Mouse (Mus musculus) liver, embryonic 11.5 days (tissue): Measurements from ENCODE around the gene Foxj2. TPM values are rescaled to one million over a fixed set of nuclear protein-coding genes. Genes with fewer than 3 reads are reported as not detected.
A peak's percentile ranks its signal among the peaks of the same experiment; 100 is the strongest.

ENCODE experiments used
- ATAC-seq: fragments of 200-750 bp; cut with Nextera tagmentation; replicated peaks from 2 replicates; pipeline ENCODE4 v1.8.0; 2017; ENCODE audit warnings: moderate number of reproducible peaks, mild to moderate bottlenecking, moderate TSS enrichment, moderate library complexity; ENCODE audit not compliant: low FRiP score
- DNase-seq: peaks from one replicate; pipeline ENCODE4 v3.0.0-alpha.2; 2017; ENCODE audit warnings: low spot score
- H3K27ac ChIP-seq: fragments of 300-500 bp; sonication (generic); 2 replicates; pipeline ENCODE4 v1.5.1; 2014; ENCODE audit warnings: mild to moderate bottlenecking, low read depth, low read length, control low read depth
- H3K27me3 ChIP-seq: fragments of 300-500 bp; sonication (generic); replicated peaks from 2 replicates; pipeline ENCODE4 v1.6.1; 2014; ENCODE audit warnings: low read length, mixed read lengths; ENCODE audit not compliant: control insufficient read depth, insufficient read depth
- H3K36me3 ChIP-seq: fragments of 300-500 bp; sonication (generic); 2 replicates; pipeline ENCODE4 v1.6.1; 2014; ENCODE audit warnings: mild to moderate bottlenecking, low read length, moderate library complexity, mixed read lengths; ENCODE audit not compliant: control insufficient read depth, insufficient read depth
- H3K4me1 ChIP-seq: fragments of 300-500 bp; sonication (generic); replicated peaks from 2 replicates; pipeline ENCODE4 v1.6.1; 2014; ENCODE audit warnings: low read length, mixed read lengths; ENCODE audit not compliant: control insufficient read depth, insufficient read depth
- H3K4me2 ChIP-seq: fragments of 300-500 bp; sonication (generic); 2 replicates; pipeline ENCODE4 v1.6.1; 2014; ENCODE audit warnings: mild to moderate bottlenecking, control low read depth, moderate library complexity
- H3K4me3 ChIP-seq: fragments of 300-500 bp; sonication (generic); 2 replicates; pipeline ENCODE4 v1.5.1; 2014; ENCODE audit warnings: low read depth, low read length, control low read depth
- H3K9ac ChIP-seq: fragments of 300-500 bp; sonication (generic); 2 replicates; pipeline ENCODE4 v1.6.1; 2014; ENCODE audit warnings: low read depth, low read length, control low read depth
- H3K9me3 ChIP-seq: fragments of 300-500 bp; sonication (generic); 2 replicates; pipeline ENCODE4 v1.6.1; 2016; ENCODE audit warnings: low read length, inconsistent platforms, mixed read lengths; ENCODE audit not compliant: control insufficient read depth
- whole genome bisulfite sequencing: fragments of 180-500 bp; shearing (Covaris S2); extraction: QIAGEN DNeasy Blood & Tissue Kit; methylation state at CpG from one replicate; pipeline ENCODE4 v1.1.7; 2014; 5-methylcytosine and 5-hydroxymethylcytosine counted together
- polyA plus RNA-seq: library from polyadenylated mRNA; unstranded; fragments of >200 nt; fragmentation: Nextera tagmentation; extraction: Ambion mirVana; gene quantifications from 2 replicates; pipeline ENCODE4 v1.2.1, GENCODE M21; 2014

Gene Foxj2
- polyA plus RNA-seq, 1 experiment from 2014 or later = 4.0 TPM

DNA sequence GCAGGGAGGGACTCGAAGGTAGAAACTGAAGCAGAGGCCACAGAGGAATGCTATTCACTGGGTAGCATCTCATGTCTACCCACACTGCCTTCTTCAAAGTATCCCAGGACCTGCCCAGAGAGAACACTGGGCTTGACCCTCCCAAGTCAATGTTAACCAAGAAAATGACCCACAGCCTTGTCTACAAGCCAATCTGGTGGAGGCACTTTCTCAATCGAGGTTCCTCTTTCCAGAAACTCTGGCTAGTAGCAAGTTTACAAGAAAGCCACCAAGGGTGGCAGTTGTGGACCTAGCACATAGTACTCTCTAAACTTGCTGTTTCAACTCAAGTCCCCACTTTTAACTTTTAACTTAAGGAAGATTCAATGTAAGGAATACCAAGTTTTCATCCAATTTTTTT is 33.0 kb downstream of the Foxj2 start:
- Histone ChIP-seq H3K27me3 (no peaks in the 10 kb centered on the region), H3K4me3 (no peak overlapping the region), H3K4me1 (no peaks in the 10 kb centered on the region; the same call in 1 of the 2 replicates), H3K9me3 (no peaks in the 10 kb centered on the region), H3K27ac (no peak overlapping the region), H3K36me3 (no peaks in the 10 kb centered on the region), H3K9ac (no peak overlapping the region), H3K4me2 (no peak overlapping the region)
- 53% methylated on average over 2 of the region's 2 CpGs for WGBS
- no peak for DNase-seq
- ATAC-seq = no peak

DNA sequence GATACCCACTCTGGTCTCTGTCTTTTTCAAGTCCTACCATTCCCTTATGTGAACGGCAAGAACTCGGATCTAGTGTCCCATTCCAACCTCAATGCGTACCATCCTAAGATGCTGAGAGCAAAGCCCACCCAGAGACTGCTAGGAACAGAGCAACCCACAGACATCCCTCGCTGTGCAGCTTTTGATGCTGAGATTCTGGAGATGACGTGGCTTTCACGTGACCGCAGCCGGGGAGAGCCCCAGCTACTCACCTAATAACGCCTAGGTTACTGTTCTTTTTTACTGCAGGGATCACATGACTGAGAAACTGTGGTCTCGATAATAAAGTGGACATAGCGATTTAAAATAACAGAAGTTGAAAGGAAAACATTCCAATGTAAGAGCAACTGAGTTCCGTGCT is 34.8 kb downstream of the Foxj2 start:
- no peaks in the 10 kb centered on the region for H3K36me3 ChIP-seq
- 81% methylated on average over 12 of the region's 12 CpGs for WGBS
- DNase-seq (no peak), ATAC-seq (no peak)
- no peaks in the 10 kb centered on the region for H3K27me3 ChIP-seq
- H3K4me1 ChIP-seq = no peaks in the 10 kb centered on the region; the same call in 1 of the 2 replicates
- no peak overlapping the region for H3K4me3 ChIP-seq
- no peak overlapping the region for H3K9ac ChIP-seq
- H3K9me3 ChIP-seq = no peaks in the 10 kb centered on the region
- H3K4me2 ChIP-seq = no peak overlapping the region
- no peak overlapping the region for H3K27ac ChIP-seq

DNA sequence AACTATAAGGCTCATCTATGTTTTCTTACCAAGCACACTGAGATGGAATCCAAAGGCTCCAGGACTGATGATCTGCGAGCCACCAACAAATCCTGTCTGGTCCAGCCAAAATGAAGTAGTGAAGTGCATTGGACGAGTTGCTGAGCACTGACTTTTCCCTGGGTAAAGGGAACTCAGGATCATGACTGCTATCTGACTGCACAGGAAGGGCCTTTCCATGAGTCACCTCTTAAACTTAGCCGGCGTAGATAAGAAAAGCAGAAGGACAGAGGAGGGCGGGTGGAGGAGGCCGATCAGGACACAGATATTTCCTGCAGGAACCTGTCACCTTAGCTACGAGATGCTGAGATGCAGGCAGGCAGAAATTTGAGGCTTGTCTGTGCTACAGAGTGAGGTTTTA is 36.2 kb downstream of the Foxj2 start, which contains the start of gene C3ar1:
Gene C3ar1, minus strand, starts transcription at position 207 of the 400 bp plus-strand sequence.
- Histone ChIP-seq H3K9ac (no peak within 1 kb of the TSS), H3K27me3 (no peaks in the 10 kb centered on the region), H3K9me3 (no peaks in the 10 kb centered on the region), H3K4me3 (no peak within 1 kb of the TSS), H3K4me2 (no peak within 1 kb of the TSS), H3K27ac (no peak within 1 kb of the TSS), H3K36me3 (no peaks in the 10 kb centered on the region), H3K4me1 (no peaks in the 10 kb centered on the region; the same call in 1 of the 2 replicates)
- ATAC-seq = peak; percentile 79
- no peak for DNase-seq
- WGBS = 28% methylated on average over 7 of the region's 7 CpGs

DNA sequence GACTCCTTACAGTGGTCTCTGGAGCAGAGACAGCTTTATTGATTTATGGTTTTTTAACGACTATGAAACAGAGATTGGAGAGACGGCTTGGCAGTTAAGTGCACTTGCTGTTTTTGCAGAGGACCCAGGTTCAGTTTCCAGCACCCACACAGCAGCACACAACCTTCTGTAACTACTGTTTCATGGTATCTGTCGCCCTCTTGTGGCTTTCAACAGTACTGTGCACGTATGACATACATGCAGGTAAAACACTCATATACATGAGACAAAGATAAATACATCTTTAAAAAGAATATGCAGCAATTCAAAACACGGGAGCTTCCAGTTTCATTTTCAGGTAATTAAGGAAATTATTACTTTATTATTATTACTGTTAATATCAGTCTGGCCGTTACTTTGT is 42.7 kb downstream of the Foxj2 start:
- H3K27me3 ChIP-seq = no peaks in the 10 kb centered on the region
- no peak overlapping the region for H3K27ac ChIP-seq
- H3K9ac ChIP-seq = no peak overlapping the region
- H3K4me1 ChIP-seq = no peaks in the 10 kb centered on the region
- H3K9me3 ChIP-seq = peaks cover 5% of the 10 kb centered on the region; the same call in 1 of the 2 replicates
- H3K36me3 ChIP-seq = no peaks in the 10 kb centered on the region
- no peak for DNase-seq
- 71% methylated on average over 6 of the region's 6 CpGs for WGBS
- H3K4me2 ChIP-seq = no peak overlapping the region
- H3K4me3 ChIP-seq = no peak overlapping the region
- no peak for ATAC-seq

- H3K9me3 ChIP-seq = peaks cover 5% of the 10 kb centered on the region; the same call in 1 of the 2 replicates
- ATAC-seq = no peak
- no peak overlapping the region for H3K4me3 ChIP-seq
- H3K4me2 ChIP-seq = no peak overlapping the region
- 68% methylated on average over 1 of the region's 1 CpGs for WGBS
- H3K9ac ChIP-seq = no peak overlapping the region
- H3K27ac ChIP-seq = no peak overlapping the region
- no peaks in the 10 kb centered on the region for H3K27me3 ChIP-seq
- no peaks in the 10 kb centered on the region for H3K36me3 ChIP-seq
- no peaks in the 10 kb centered on the region for H3K4me1 ChIP-seq
- no peak for DNase-seq
Observed at GRCm38 (mm10) chr6:122862871-122863270, 43.2 kb downstream of the Foxj2 start.

GRCm38 (mm10) chr6:122867914-122868313 is 48.2 kb downstream of the Foxj2 start:
- no peak overlapping the region for H3K4me2 ChIP-seq
- H3K4me3 ChIP-seq = no peak overlapping the region
- DNase-seq (no peak), ATAC-seq (no peak)
- no peaks in the 10 kb centered on the region for H3K9me3 ChIP-seq
- 60% methylated on average over 4 of the region's 4 CpGs for WGBS
- no peaks in the 10 kb centered on the region for H3K27me3 ChIP-seq
- H3K9ac ChIP-seq = no peak overlapping the region
- no peaks in the 10 kb centered on the region for H3K36me3 ChIP-seq
- H3K4me1 ChIP-seq = no peaks in the 10 kb centered on the region
- no peak overlapping the region for H3K27ac ChIP-seq

DNA sequence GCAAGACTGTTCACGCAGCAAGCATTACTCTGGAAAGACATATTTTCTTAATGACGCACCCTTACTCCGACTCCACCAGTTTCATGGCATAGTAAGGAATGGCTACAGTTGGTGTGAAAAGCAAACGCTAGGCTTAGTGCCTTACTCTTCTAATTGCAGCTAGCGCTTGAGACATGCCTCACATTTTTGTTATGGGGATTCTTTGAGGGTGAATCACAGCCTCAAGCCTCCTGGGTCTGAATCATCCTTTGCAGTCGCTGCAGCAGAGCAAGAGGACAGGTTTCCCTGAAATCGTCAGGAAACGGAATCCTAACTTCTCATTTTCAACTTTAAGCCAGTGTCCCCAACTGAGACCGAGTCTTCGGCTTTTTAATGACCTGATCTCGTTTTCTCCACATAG is 50.1 kb downstream of the Foxj2 start:
- Histone ChIP-seq H3K4me2 (no peak overlapping the region), H3K9me3 (no peaks in the 10 kb centered on the region), H3K27me3 (no peaks in the 10 kb centered on the region), H3K4me3 (no peak overlapping the region), H3K27ac (no peak overlapping the region), H3K4me1 (no peaks in the 10 kb centered on the region), H3K36me3 (no peaks in the 10 kb centered on the region), H3K9ac (no peak overlapping the region)
- DNase-seq (no peak), ATAC-seq (no peak)
- WGBS = 74% methylated on average over 11 of the region's 11 CpGs

DNA sequence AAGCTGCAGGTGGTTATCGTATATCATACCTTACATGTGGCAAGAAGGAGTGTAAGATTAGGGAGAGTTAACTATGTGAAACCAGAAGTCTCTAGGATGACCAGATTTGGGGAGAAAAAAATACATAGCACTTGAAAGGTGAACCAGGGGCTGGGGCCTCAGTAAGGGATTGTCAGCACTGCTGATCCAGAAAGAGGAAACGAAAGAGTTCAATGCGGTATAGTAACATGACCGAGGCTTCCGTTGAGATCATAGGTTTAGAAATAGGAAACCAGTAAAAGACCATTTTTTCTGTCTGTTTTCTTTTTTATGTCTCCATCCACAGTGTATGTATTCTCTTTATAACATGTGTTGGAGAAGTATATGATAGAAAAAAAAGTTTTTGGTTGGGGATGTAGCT is 53.1 kb downstream of the Foxj2 start:
- no peaks in the 10 kb centered on the region for H3K9me3 ChIP-seq

DNA sequence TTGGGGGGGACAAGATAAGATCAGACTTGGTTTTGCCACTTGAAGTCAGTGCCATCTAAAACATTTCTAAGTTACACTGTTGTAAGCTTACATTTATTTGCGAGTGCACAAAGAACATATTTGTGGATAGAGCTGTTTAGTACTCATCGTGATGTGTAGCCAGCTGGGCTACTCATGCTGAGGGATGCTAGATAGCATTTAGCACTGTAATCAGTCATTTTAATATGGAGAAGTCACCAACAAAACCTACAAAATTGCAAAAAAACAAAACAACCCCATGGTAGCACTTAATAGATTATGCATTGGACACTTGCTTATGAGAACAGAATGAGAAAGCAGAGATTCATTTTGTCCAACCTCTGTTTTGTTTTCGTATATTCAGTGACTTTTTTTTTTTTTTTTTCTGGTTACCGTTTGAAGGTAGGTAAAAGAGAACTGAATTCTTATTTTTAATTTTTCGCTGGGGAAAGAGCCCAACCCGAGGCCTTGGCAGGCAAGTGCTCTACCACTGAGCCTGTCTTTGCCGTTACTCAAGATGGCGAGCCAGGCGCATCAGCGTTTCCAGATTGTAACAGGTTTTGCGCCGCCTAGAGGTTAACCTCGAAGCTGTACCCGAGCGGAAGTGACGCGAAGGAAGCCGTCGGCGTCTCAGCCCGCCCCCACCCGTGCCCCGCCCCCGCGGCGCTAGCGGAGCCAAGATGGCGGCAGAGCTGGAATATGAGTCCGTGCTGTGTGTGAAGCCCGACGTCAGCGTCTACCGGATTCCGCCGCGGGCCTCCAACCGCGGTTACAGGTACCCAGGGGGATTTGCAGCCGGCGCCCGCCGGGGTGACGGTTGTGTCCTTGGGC is 54.4 kb downstream of the Foxj2 start, which contains the start of gene Necap1:
Gene Necap1, plus strand, starts transcription at position 604 of the 849 bp plus-strand sequence.
- 8% methylated on average over 43 of the region's 43 CpGs for WGBS
- H3K9me3 ChIP-seq = no peaks in the 10 kb centered on the region
- no peaks in the 10 kb centered on the region for H3K27me3 ChIP-seq

More for the DNA sequence above, 53.1 kb downstream of the Foxj2 start:
- H3K4me1 ChIP-seq = peaks cover 4% of the 10 kb centered on the region
- H3K36me3 ChIP-seq = peaks cover 3% of the 10 kb centered on the region; the same call in 1 of the 2 replicates
- no peak overlapping the region for H3K27ac ChIP-seq
- 87% methylated on average over 5 of the region's 5 CpGs for WGBS
- no peak overlapping the region for H3K9ac ChIP-seq
- H3K4me3 ChIP-seq = no peak overlapping the region
- no peaks in the 10 kb centered on the region for H3K27me3 ChIP-seq
- DNase-seq = no peak
- no peak for ATAC-seq
- no peak overlapping the region for H3K4me2 ChIP-seq

More for the DNA sequence above, 54.4 kb downstream of the Foxj2 start, which contains the start of gene Necap1:
- peaks cover 9% of the 10 kb centered on the region; the same call in 1 of the 2 replicates for H3K36me3 ChIP-seq
- ATAC-seq (peak; percentile 95), DNase-seq (peak; percentile 95)
- H3K9ac ChIP-seq = peak within 1 kb of the TSS; percentile 85
- peak within 1 kb of the TSS; percentile 85 for H3K4me3 ChIP-seq
- H3K27ac ChIP-seq = peak within 1 kb of the TSS; percentile 62
- peak within 1 kb of the TSS; percentile 74 for H3K4me2 ChIP-seq
- peaks cover 9% of the 10 kb centered on the region for H3K4me1 ChIP-seq
